Mouse (Mus musculus): Measurements from ENCODE around the gene Pdcd2l. TPM values are rescaled to one million over a fixed set of nuclear protein-coding genes. Genes with fewer than 3 reads are reported as not detected.

Gene Pdcd2l
- polyA plus RNA-seq, 1 experiment, result 15.2 TPM

DNA sequence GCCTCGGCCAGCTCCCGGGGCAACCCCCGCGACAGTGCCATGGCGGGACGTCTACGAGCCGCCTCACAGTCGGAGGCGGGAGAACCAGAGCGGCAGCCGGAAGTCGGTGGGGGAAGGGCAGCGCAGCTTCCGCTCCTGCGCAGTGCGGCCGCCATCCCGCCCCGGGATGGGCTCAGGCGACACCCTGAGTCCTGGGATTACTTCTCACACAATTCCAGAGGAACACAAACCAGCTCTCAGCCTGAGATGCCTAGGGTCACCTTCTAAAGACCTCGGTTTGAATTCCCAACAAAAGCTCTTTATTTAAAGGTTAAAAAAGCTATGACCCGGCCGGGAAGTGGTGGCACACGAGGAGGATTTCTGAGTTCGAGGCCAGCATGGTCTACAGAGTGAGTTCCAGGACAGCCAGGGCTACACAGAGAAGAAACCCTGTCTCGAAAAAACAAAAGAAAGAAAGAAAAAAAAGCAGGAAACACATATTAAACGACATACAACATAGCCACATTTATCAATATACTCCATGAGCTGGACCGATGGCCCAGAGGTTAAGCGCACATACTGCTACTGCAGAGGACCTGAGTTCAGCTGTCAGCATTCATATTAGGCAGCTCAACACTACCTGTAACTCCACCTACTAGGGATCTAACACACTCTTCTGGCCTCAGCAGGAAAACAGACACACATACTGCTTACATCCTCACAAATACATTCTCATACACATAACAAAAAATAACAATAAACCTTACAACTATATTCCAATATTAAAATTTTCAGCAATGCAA lies 27.8 kb downstream of the Pdcd2l start:
- peak overlapping the region; percentile 14 for H3K27ac ChIP-seq (ENCODE audit: insufficient read depth, low read depth, low read length)
- 10% methylated on average over 30 of the region's 30 CpGs for WGBS
- TF ChIP-seq POLR2A (IDR thresholded peaks at IDR 0.05; ENCODE audit: low read depth, low read length) (peak; percentile 72), CTCF (IDR thresholded peaks at IDR 0.05; ENCODE audit: extremely low read depth, insufficient read length, insufficient replicate concordance, low read depth, low read length) (no peak)
- H3K4me3 ChIP-seq (ENCODE audit: low read depth, low read length), result peak overlapping the region; percentile 71
- no peaks in the 10 kb centered on the region for H3K27me3 ChIP-seq (ENCODE audit: control insufficient read depth, insufficient read depth, low read length)
- H3K4me1 ChIP-seq (ENCODE audit: control insufficient read depth, insufficient read depth, insufficient read length, low read length), result no peaks in the 10 kb centered on the region
- peaks cover 10% of the 10 kb centered on the region for H3K36me3 ChIP-seq (ENCODE audit: control insufficient read depth, insufficient read depth, low read length)

DNA sequence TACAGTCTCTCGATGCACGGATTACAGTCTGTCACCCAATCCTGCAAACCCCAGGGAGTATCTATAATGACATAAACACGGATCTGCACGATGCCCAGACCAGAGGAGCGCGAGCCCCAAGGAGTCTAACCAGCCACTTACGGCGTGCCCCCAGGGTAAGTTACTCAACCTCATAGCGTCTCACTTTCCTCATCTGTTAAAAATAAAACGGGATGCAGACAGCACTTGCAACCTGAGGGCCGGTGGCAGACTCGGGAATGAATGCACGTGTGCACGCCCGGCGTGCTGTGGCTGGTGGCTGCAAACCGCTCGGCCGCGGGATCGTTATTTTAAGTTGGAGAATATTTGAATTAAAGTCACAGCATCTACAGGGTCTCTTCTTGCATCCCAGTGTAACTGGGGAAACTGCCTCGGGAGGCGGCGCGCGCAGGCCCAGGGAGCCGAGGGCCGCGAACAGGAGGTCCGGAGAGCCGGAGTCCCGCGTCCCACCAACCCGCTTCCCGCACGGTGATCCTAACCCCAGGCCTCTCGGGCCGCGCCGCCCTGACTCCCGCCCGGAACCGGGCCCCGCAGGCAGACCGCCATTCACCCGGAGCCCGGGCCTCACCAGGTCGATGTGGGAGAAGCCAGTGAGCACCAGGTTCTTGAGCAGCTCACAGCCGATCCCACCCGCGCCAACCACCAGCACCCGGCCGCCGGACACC lies 28.5 kb downstream of the Pdcd2l start:
- Histone ChIP-seq H3K27ac (ENCODE audit: insufficient read depth, low read depth, low read length) (peak overlapping the region; percentile 14), H3K4me1 (ENCODE audit: control insufficient read depth, insufficient read depth, insufficient read length, low read length) (no peaks in the 10 kb centered on the region), H3K36me3 (ENCODE audit: control insufficient read depth, insufficient read depth, low read length) (peaks cover 15% of the 10 kb centered on the region), H3K27me3 (ENCODE audit: control insufficient read depth, insufficient read depth, low read length) (no peaks in the 10 kb centered on the region), H3K4me3 (ENCODE audit: low read depth, low read length) (peak overlapping the region; percentile 71)
- no peak for TF ChIP-seq CTCF (IDR thresholded peaks at IDR 0.05; ENCODE audit: extremely low read depth, insufficient read length, insufficient replicate concordance, low read depth, low read length)
- TF ChIP-seq POLR2A (IDR thresholded peaks at IDR 0.05; ENCODE audit: low read depth, low read length), result no peak
- under 1% methylated on average over 54 of the region's 54 CpGs for WGBS

- H3K36me3 ChIP-seq (ENCODE audit: control insufficient read depth, insufficient read depth, low read length), result peaks cover 25% of the 10 kb centered on the region
- no peaks in the 10 kb centered on the region for H3K27me3 ChIP-seq (ENCODE audit: control insufficient read depth, insufficient read depth, low read length)
- no peaks in the 10 kb centered on the region for H3K4me1 ChIP-seq (ENCODE audit: control insufficient read depth, insufficient read depth, insufficient read length, low read length)
- TF ChIP-seq CTCF (IDR thresholded peaks at IDR 0.05; ENCODE audit: extremely low read depth, insufficient read length, insufficient replicate concordance, low read depth, low read length) (peak; percentile 55; the same call in 1 of the 2 replicates), POLR2A (IDR thresholded peaks at IDR 0.05; ENCODE audit: low read depth, low read length) (no peak)
- H3K4me3 ChIP-seq (ENCODE audit: low read depth, low read length), result no peak overlapping the region
- WGBS, result 57% methylated on average over 4 of the region's 4 CpGs
- H3K27ac ChIP-seq (ENCODE audit: insufficient read depth, low read depth, low read length), result no peak overlapping the region
Measured at GRCm38 (mm10) chr7:34166850-34167249, 29.6 kb downstream of the Pdcd2l start.

GRCm38 (mm10) chr7:34165999-34166398 lies 30.5 kb downstream of the Pdcd2l start:
- WGBS, result 64% methylated on average over 3 of the region's 3 CpGs
- no peak overlapping the region for H3K27ac ChIP-seq (ENCODE audit: insufficient read depth, low read depth, low read length)
- no peaks in the 10 kb centered on the region for H3K4me1 ChIP-seq (ENCODE audit: control insufficient read depth, insufficient read depth, insufficient read length, low read length)
- H3K36me3 ChIP-seq (ENCODE audit: control insufficient read depth, insufficient read depth, low read length), result peaks cover 33% of the 10 kb centered on the region
- no peaks in the 10 kb centered on the region for H3K27me3 ChIP-seq (ENCODE audit: control insufficient read depth, insufficient read depth, low read length)
- TF ChIP-seq POLR2A (IDR thresholded peaks at IDR 0.05; ENCODE audit: low read depth, low read length) (no peak), CTCF (IDR thresholded peaks at IDR 0.05; ENCODE audit: extremely low read depth, insufficient read length, insufficient replicate concordance, low read depth, low read length) (no peak)
- H3K4me3 ChIP-seq (ENCODE audit: low read depth, low read length), result no peak overlapping the region

DNA sequence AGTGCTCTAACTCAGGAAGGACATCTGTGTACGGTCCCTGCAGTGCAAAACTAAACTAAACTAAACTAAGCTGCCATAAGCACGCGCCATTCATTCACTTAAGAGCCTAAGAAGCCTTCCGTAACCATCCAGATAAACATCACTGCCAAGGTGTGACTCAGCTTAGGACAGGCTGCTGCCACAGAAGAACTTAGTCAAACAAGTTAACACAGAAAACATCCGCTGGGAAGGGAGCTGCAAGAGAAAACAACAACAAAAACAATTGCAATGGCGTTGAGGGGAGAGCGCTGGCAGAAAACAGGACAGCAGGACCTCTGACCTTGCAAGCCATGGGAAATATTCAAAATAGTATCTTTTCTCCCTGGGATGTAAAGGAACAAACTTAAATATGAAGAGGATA lies 31.8 kb downstream of the Pdcd2l start:
- H3K36me3 ChIP-seq (ENCODE audit: control insufficient read depth, insufficient read depth, low read length), result peaks cover 43% of the 10 kb centered on the region
- H3K4me1 ChIP-seq (ENCODE audit: control insufficient read depth, insufficient read depth, insufficient read length, low read length), result no peaks in the 10 kb centered on the region
- no peak overlapping the region for H3K27ac ChIP-seq (ENCODE audit: insufficient read depth, low read depth, low read length)
- no peak overlapping the region for H3K4me3 ChIP-seq (ENCODE audit: low read depth, low read length)
- no peak for TF ChIP-seq CTCF (IDR thresholded peaks at IDR 0.05; ENCODE audit: extremely low read depth, insufficient read length, insufficient replicate concordance, low read depth, low read length)
- no peak for TF ChIP-seq POLR2A (IDR thresholded peaks at IDR 0.05; ENCODE audit: low read depth, low read length)
- 88% methylated on average over 7 of the region's 7 CpGs for WGBS
- no peaks in the 10 kb centered on the region for H3K27me3 ChIP-seq (ENCODE audit: control insufficient read depth, insufficient read depth, low read length)

DNA sequence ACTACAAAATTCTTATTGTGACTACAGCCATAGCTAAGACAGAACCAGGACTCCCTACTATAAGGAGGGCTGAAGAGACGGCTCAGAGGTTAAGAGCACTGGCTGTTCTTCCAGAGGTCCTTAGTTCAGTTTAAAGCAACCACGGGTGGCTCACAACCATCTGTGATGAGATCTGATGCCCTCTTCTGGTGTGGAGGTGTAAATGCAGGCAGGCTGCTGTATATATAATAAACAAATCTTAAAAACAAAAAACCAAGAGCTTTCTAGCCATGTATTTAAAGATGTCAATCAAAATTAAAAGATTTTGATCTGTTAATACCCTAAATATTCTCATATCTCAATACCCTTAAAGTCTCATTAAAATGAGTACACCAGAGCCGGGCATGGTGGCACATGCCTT lies 37.3 kb downstream of the Pdcd2l start:
- Histone ChIP-seq H3K4me3 (ENCODE audit: low read depth, low read length) (no peak overlapping the region), H3K27ac (ENCODE audit: insufficient read depth, low read depth, low read length) (no peak overlapping the region), H3K36me3 (ENCODE audit: control insufficient read depth, insufficient read depth, low read length) (peaks cover 72% of the 10 kb centered on the region), H3K27me3 (ENCODE audit: control insufficient read depth, insufficient read depth, low read length) (no peaks in the 10 kb centered on the region), H3K4me1 (ENCODE audit: control insufficient read depth, insufficient read depth, insufficient read length, low read length) (no peaks in the 10 kb centered on the region)
- 88% methylated on average over 3 of the region's 3 CpGs for WGBS
- TF ChIP-seq CTCF (IDR thresholded peaks at IDR 0.05; ENCODE audit: extremely low read depth, insufficient read length, insufficient replicate concordance, low read depth, low read length) (no peak), POLR2A (IDR thresholded peaks at IDR 0.05; ENCODE audit: low read depth, low read length) (no peak)

- no peaks in the 10 kb centered on the region for H3K4me1 ChIP-seq (ENCODE audit: control insufficient read depth, insufficient read depth, insufficient read length, low read length)
- no peak overlapping the region for H3K4me3 ChIP-seq (ENCODE audit: low read depth, low read length)
- WGBS, result 82% methylated on average over 3 of the region's 3 CpGs
- H3K27ac ChIP-seq (ENCODE audit: insufficient read depth, low read depth, low read length), result no peak overlapping the region
- peaks cover 74% of the 10 kb centered on the region for H3K36me3 ChIP-seq (ENCODE audit: control insufficient read depth, insufficient read depth, low read length)
- TF ChIP-seq POLR2A (IDR thresholded peaks at IDR 0.05; ENCODE audit: low read depth, low read length) (no peak), CTCF (IDR thresholded peaks at IDR 0.05; ENCODE audit: extremely low read depth, insufficient read length, insufficient replicate concordance, low read depth, low read length) (no peak)
- no peaks in the 10 kb centered on the region for H3K27me3 ChIP-seq (ENCODE audit: control insufficient read depth, insufficient read depth, low read length)
Measured at GRCm38 (mm10) chr7:34157994-34158393, 38.5 kb downstream of the Pdcd2l start.
